Mouse (Mus musculus) liver, adult 2 months (tissue): ENCODE results near the gene Tspo2.

Source experiments
- CTCF ChIP-seq: fragments of 200-500 bp; IDR thresholded peaks from 2 replicates; pipeline ENCODE4 v1.5.1; 2011; ENCODE audit warnings: low read depth, low read length, control low read depth
- POLR2A ChIP-seq: fragments of 200-500 bp; IDR thresholded peaks from 2 replicates; pipeline ENCODE4 v1.6.1; 2011; ENCODE audit warnings: low read length, control low read depth; ENCODE audit not compliant: insufficient read depth; ENCODE audit errors: extremely low read depth

- no peak for TF ChIP-seq CTCF
- no peak for TF ChIP-seq POLR2A
Measured at GRCm38 (mm10) chr17:48493986-48494385, 42.7 kb upstream of the Tspo2 start.
